Mouse (Mus musculus) layer of hippocampus, adult 9-11 months (tissue): ENCODE measurements around the gene Stxbp6.

ENCODE experiments used
- DNase-seq: peaks from one replicate; pipeline ENCODE4 v3.0.0; 2022

Stxbp6 gene

DNA sequence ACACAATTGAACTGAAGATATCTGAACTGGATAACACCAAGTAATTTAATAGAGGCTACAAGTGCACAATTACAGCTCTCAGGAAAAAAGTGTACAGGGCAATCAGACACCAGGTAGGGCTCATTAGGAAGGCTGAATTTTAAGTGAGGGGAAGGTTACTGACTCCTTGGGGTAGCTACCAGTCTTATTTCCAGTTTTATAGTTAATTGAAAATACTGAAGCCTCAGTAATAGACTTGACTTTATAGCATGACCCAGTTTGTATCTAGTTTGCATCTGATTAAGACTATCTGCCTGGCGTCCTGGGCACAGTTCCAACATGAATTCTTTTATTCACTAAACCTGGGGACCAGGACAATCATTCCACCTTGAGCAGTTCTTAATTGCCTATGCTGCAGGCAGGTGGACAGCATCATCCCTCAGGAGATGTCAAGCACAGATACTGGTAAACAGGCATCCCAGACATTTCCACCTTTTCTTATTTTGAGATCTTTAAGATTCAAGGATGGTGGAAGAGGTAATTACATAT is 171.2 kb downstream of the Stxbp6 start:
- DNase-seq: no peak

DNA sequence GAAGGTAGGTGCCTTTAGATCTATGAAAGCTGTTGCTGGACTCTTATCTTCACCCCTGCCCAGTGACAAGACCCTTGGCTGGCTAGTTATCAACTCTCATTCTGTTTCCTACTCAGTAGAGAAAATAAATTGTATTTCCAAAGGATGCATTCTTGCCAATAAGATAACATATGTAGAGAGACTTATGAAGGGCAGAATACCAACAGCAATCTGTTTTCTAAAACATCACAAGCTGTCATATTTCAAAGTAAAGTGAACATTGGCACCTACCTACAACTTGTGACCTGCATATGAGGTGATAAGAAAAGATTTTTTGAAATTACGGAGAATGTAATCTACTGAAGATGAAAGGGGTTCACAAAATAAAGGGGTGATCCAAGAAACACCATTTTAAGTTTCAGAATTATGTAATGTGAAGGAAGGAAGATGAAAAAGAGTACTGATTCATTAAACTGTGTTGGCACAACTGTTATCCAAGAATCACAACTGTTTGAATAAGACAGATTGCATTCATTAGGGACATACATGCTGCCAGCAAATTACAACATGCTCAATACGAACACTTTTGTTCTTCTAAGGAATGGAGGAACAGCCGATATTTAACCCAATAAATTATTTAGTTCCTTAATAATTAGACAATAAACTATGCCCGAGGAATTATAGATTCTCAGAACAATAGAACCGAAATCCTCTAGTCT is 175.2 kb downstream of the Stxbp6 start:
- DNase-seq: no peak

GRCm38 (mm10) chr12:44896460-44896859 is 178.0 kb downstream of the Stxbp6 start:
- no peak for DNase-seq

DNA sequence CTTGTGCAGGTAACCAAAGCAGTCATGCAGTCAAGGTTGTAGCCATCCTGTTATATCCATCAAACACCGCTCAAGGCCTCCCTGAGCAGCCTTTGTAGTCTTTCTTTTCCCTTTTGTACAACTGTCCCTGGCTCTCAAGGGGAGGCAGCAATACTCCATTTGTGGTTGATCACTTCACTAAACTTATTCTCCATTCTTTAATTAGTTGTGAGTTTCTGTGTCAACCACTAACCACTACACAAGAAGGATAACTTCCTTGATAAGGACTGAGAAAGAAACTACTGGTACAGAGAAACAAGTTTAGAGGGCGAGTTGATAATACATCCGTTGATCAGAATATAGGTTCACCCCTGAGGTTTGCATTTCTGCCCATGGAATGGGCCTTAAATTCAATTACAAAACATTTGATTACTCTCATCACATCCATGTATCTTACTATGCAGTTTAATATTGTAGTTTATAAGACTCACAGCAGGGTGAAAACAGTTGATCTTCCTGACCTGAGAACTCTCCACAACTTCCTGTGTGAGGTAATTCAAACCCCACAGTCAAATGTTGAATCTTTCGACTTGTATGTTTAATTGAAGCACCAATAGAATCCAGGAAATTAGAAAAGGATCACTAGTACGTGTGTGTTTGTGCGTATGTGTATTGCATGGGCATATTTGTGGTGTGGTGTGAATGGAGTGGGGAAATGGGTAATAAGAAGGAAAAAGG is 184.7 kb downstream of the Stxbp6 start:
- DNase-seq: no peak

- no peak for DNase-seq
These were observed 187.7 kb downstream of the Stxbp6 start for GRCm38 (mm10) chr12:44886826-44887225.

- no peak for DNase-seq
These were observed 201.8 kb downstream of the Stxbp6 start for GRCm38 (mm10) chr12:44872697-44873096.

DNA sequence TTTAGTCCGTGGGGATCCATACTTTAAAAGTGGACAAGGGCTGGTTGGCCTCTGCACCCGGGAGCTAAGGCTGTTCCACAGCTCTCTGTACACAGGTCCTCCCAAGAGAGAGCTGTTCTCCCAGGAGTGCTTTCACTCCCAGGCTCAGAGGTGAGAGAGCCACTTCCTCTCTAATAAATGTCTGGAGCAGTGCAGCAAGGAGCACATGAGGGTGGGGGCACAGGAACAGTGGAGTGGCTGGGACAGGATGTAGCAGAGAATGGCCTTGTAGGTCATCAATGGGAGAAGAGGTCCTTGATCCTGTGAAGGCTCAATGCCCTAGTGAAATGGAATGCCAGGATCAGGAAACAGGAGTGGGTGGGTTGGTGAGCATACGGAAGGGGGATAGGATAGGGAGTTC is 209.1 kb downstream of the Stxbp6 start:
- no peak for DNase-seq

- no peak for DNase-seq
These were observed 215.1 kb downstream of the Stxbp6 start for GRCm38 (mm10) chr12:44859454-44859853.

DNA sequence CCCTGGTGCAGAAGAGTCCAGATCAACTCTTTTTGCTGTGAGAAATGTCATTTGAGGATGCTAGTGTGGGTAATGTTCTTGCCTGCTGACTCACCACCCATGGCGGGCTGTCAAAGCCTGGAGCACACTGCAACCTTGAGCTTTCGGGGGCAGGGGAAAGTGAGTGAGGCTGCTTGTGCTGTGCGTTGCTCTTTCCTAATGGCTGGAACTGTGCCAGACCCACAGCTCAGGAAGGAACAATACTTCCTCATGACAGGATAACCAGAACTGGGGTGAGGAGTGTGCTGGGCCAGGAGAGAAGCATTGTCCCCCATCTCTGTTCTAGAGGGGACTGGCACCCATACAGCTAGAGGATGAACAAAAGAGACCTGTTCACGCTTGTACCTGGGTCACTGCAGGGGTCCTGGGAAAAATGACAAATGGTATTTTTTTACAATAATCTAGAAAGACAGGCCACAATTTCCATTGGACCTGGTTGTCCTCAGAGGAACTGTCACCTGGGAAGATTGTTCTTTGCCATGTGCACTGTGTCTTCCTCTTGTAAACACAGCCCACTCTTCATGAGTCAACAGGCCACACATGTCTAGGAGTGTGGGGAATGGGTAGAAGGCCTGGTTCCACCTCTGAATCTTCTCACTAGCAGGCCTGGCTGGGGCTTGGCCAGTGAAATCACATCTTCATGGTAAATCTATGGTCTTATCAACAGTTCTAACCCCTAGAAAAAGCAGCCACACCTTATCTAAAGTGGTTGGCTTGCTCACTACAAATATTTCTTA is 216.2 kb downstream of the Stxbp6 start:
- peak; percentile 74 for DNase-seq

DNA sequence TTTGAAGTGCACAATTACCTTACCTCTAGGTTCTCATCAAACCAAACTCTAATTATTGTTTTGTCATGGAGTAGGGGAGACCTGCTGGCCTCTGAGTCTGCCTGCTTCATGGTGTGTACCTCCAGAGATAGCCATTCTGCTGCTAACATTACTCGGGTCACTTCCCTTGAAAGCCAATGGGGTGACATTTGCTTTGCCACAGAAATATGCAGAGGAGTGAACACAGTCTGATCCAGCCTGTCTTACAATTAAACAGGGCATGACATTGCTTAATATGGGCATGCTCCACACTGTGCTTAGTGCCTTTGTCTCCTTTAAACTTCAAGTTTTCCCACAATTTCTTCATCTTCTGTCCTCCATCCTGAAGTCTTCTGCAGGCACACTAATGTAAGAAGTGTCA is 222.5 kb downstream of the Stxbp6 start:
- no peak for DNase-seq

DNA sequence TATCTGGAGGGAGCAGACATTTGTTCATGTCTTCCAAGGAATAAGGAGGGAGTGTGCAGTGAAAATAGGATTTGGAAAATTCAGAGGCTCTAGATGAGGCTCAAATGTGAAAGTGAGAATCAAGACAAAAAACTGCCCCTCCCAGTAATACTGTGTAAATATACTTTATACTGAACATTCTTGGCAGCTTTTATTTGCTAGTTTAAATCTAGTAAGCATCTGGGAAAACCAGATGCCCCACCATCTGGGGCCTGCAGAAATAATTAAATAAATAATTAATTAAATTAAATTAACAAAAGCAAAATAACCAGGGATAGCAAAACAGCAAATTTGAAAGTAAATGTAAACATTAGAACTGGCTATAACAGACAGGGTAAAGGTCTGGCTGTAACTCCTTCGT is 224.0 kb downstream of the Stxbp6 start:
- DNase-seq: no peak

DNA sequence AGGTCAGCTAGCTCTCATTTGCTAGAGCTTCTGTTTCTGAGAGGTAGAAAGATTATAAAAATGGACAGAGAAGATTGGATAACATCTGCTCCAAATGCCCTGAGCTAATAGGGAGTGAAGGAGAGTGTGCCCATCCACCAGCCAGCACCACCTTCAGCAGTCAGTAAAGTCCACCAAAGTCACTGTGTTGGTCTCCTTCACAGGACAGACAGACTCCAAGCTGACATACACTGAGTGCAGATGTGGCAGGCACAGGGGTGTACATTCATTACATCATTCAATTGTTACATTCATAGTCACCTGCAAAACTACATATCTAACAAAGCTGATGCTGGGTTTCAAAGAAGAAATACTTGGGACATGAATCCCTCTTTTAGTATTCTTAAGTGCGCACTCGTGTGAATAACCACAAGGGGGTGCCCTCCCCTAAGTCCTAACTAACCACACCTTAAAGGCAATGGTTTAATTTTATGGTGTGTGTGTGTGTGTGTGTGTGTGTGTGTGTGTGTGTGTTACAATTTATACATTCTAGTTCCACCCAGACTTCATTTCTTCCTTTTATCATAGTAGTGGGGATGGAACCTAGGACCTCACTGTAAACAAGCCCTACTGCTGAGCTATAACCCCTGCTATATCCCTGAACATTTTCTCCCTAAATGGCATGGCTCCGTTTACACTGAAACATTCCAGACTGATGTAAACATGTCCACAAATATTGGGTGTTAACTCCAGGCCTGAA is 225.9 kb downstream of the Stxbp6 start:
- DNase-seq: peak; percentile 13

GRCm38 (mm10) chr12:44840585-44840984 is 233.9 kb downstream of the Stxbp6 start:
- no peak for DNase-seq

GRCm38 (mm10) chr12:44839594-44840373 is 234.7 kb downstream of the Stxbp6 start:
- DNase-seq: peak; percentile 29

DNA sequence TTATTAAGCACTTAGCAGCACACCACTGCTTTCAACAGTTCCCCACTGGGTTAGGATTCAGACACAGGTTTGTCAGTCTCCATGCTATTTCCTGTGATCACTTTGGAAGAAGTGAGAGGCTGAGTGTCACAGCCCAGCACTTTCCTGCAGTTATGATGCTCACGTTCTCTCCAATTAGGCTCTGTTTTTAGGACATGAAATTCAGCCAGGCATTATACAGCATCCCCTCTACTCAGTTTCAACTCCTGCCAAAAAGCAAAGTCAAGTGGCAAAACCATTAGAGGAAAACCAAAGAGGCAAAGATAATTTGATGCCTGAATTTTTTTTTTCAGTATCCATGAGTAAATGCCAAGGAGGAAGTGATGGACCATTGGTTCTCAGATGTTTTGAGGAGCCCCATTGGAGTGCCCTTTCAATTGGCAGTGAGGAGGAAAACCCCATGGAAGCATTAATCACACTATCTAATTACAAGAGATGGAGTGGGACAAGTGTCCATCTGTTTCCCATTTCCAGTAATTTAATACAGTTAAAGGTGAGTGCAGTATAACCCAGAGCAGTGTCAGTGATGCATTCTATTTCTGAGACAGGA is 238.5 kb downstream of the Stxbp6 start:
- no peak for DNase-seq

DNA sequence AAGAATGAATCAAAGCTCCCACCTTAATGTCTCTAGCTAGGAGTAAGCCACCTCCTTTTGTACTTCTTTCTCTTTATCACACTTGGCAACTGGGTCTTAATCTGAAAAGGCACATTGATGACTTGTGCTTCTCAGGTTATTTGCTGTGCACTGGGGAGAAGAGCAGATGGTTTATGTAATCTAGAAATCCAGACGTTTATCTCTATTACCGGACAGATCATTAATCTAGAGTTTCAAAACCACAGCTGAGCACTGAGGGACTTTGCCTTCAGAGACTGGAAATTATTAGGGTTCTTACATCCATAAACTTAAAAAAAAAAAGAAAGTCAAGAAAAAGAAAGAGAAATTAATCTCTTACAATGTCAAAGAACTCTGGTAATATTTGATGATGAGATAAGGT is 262.6 kb downstream of the Stxbp6 start:
- no peak for DNase-seq

DNA sequence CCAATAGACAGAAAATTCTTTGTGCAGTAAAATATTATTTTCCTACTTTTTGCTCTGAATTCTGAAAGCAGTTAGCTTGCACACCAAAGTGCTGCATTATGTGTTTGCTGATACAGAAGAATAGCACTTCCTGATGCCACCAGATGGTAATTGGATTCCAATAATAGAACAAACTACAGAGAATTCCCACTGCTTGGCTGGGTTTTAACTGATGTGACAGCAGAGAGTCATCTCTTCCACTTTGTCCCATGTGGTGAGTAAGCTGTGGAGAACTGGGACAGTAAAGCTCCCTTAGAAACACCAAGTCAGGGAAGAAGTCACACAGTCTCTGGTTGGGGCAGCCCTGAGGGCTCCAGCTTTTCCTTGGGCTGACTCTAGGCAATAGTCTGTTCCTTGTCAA is 270.3 kb downstream of the Stxbp6 start:
- DNase-seq: peak; percentile 35
